Mouse (Mus musculus) macrophage (primary cell): ENCODE measurements around the gene Utp4. TPM values are rescaled to one million over a fixed set of nuclear protein-coding genes. Genes with fewer than 3 reads are reported as not detected.
A peak's percentile ranks its signal among the peaks of the same experiment; 100 is the strongest.

ENCODE experiments used
- H3K27ac ChIP-seq: fragments of 350-480 bp; formaldehyde crosslinking; 2 replicates; pipeline ENCODE4 v1.9.0; 2021
- H3K36me3 ChIP-seq: fragments of 350-480 bp; formaldehyde crosslinking; 2 replicates; pipeline ENCODE4 v1.9.0; 2021; ENCODE audit errors: inconsistent target
- H3K4me3 ChIP-seq: fragments of 350-480 bp; formaldehyde crosslinking; 2 replicates; pipeline ENCODE4 v1.9.0; 2021; ENCODE audit errors: inconsistent target
- H3K79me2 ChIP-seq: fragments of 350-480 bp; formaldehyde crosslinking; 2 replicates; pipeline ENCODE4 v1.9.0; 2021; ENCODE audit errors: inconsistent target
- WGBS: methylation state at CpG from one replicate; pipeline ENCODE4 v1.1.7; 2026; ENCODE audit warnings: inconsistent platforms; ENCODE audit not compliant: missing documents; 5-methylcytosine and 5-hydroxymethylcytosine counted together
- polyA plus RNA-seq: library from polyadenylated mRNA; stranded (reverse); fragments of 250-400 nt; gene quantifications from 3 replicates; pipeline ENCODE4 v1.2.4, GENCODE M21; 2018; ENCODE audit warnings: inconsistent platforms

The Utp4 gene
- polyA plus RNA-seq, 1 experiment from 2014 or later, result 15.8 TPM

DNA sequence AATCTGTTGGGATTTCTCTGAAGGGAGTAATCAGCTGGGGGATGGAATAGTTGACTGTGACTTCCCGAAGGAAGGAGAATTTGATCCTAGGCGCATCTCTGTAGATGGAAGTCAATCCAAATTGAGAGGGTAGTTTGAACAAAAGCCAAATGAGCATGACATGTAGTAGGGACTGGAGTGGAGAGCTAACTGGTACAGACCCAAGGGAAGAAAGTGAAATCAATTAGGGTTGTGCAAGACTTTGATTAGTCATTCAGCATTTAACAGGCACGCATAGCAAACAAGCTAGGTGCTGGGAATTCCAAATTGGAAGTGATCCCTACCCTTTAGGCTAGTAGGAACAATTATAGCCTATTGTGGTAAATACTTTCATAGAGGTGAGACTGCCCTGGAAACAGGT lies 48.4 kb downstream of the Utp4 start:
- no peaks in the 10 kb centered on the region for H3K36me3 ChIP-seq
- H3K27ac ChIP-seq, result no peak overlapping the region
- H3K4me3 ChIP-seq, result no peak overlapping the region
- WGBS, result 93% methylated on average over 3 of the region's 3 CpGs
- H3K79me2 ChIP-seq, result peaks cover 100% of the 10 kb centered on the region

DNA sequence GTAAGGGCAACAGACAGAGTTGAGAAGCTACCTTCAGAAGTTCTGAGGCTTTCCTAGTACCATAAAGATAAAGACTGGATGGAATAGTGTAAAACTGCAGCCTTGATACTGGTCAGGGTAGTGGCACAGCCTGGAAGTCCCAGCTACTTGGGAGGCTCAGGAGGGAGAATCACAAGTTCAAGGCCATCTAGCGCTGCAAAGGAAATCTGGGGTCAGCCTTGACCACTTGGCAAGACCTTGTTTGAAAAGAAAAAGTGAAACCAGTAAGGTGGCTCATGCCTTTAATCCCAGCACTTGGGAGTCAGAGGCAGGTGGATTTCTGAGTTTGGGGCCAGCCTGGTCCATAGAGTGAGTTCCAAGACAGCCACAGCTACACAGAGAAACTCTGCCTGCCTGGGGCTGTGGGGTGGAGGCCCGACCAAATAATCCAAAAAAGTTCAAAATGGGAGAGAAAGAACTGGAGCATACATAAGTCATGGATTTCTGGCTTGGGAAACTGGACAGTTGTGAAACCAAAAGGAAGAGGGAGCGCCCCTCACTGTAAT lies 50.5 kb downstream of the Utp4 start:
- no peak overlapping the region for H3K4me3 ChIP-seq
- H3K79me2 ChIP-seq, result peaks cover 100% of the 10 kb centered on the region
- H3K36me3 ChIP-seq, result no peaks in the 10 kb centered on the region
- WGBS, result 83% methylated on average over 3 of the region's 3 CpGs
- H3K27ac ChIP-seq, result no peak overlapping the region

DNA sequence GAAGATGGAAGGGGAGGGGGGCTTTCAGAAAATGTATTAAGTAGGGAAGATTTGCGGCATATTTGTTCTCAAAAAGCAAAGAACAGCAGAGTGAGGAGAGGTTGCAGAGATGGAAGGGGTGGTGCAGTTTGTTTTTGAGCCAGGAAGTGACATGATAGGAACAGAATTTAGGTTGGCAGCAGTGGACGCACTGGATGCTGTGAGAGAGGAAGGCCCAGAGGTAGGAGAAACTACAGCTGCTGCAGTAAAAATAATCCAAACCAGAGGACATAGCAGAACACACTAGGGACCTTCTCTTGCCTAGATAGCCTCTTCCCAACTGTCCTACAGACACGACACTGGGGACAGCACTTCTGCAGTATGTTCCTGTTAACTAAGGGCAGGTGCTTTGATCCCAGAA lies 51.3 kb downstream of the Utp4 start:
- H3K79me2 ChIP-seq, result peaks cover 100% of the 10 kb centered on the region
- no peak overlapping the region for H3K4me3 ChIP-seq
- no peaks in the 10 kb centered on the region for H3K36me3 ChIP-seq
- WGBS, result 100% methylated on average over 2 of the region's 3 CpGs
- H3K27ac ChIP-seq, result no peak overlapping the region

DNA sequence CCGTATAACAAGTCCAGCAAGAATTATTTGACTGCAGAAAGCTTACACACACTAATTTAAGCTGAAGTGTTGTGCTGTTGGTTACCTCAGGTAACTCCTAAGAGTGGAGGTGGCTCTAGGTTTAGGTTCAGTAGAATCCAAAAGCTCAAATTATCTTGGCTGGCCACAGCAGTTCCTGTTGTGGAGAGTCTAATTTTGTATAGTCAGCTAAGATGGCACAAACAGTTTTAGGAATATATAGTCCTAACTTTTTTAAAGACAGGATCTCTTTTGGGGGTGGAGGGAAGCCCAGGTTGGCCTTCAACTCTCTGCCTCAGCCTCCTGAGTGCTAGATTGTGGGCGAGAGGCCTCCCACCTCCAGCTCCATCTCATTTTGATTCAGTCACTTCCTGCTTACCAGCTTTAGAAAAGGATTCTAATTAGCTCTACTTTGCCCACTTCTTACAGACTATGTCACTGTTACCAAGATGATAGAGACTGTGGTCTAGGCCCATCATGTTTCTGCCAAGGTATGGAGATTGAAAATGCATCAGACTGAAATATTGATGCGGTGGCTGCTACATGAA lies 55.3 kb downstream of the Utp4 start:
- no peak overlapping the region for H3K4me3 ChIP-seq
- no peak overlapping the region for H3K27ac ChIP-seq
- WGBS, result 90% methylated on average over 3 of the region's 3 CpGs
- peaks cover 94% of the 10 kb centered on the region for H3K79me2 ChIP-seq
- H3K36me3 ChIP-seq, result no peaks in the 10 kb centered on the region

DNA sequence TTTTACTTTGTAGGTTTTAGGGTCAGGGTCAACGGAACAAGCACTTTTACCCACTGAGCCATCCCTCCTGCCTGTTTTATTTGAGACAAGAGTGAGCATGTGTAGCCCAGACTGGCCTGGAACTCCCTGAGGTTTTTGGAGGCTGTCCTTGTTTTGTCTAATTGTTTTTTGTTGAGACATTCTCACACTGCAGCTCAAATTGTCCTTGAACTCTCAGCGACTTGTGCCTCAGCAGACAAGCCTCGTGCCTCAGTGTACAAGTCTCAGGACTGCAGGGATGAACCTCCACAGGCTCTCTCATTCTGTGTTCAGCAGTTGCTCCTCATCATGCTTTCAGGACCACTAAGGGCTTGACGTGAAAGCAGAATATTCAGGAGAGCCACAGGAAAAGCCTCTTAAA lies 58.3 kb downstream of the Utp4 start:
- WGBS, result 95% methylated on average over 4 of the region's 4 CpGs
- Histone ChIP-seq H3K36me3 (no peaks in the 10 kb centered on the region), H3K4me3 (no peak overlapping the region), H3K27ac (no peak overlapping the region), H3K79me2 (peaks cover 94% of the 10 kb centered on the region)

DNA sequence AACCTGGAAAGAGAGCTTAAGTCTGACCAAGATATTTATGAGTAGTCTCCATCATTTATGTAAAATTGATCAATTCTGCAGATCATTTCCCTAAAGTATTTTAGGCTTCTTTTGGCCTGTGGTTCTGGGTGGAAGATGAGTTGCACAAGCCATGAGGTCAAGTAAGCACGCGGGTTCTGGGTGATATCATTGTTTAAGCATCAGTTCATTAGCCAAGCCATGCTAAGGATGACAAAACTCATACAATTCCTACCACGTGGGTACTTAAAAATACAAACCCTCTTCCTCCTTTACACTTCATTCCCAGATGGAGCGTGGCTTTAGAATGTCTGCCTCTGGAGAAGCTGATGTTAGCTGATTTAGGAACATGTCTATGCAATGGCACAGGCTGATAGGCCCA lies 60.1 kb downstream of the Utp4 start:
- peaks cover 93% of the 10 kb centered on the region for H3K79me2 ChIP-seq

DNA sequence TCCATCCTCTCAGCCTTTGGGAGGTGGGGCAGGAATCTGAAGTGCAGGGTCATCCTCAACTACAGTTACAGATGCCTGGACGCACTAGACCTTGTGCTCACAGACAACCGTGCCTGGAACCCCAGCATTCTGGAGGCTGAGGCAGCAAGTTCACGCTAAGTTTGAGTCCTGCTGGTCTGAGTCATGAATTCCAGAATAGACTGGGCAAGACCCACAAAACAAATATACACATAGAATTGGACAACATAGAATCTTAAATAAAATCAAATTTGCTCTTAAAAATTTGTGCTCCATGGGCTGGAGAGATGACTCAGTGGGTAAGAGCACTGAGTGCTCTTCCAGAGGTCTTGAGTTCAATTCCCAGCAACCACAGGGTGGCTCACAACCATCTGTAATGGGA lies 63.6 kb downstream of the Utp4 start:
- H3K36me3 ChIP-seq, result no peaks in the 10 kb centered on the region
- H3K27ac ChIP-seq, result 0 out of 2 replicates have a peak overlapping the region, but pooled peaks have one; percentile 4
- H3K4me3 ChIP-seq, result no peak overlapping the region
- H3K79me2 ChIP-seq, result peaks cover 90% of the 10 kb centered on the region
- WGBS, result 88% methylated on average over 3 of the region's 3 CpGs

More for the DNA sequence above, 60.1 kb downstream of the Utp4 start:
- H3K36me3 ChIP-seq, result no peaks in the 10 kb centered on the region
- WGBS, result 15% methylated on average over 4 of the region's 4 CpGs
- no peak overlapping the region for H3K4me3 ChIP-seq
- H3K27ac ChIP-seq, result peak overlapping the region; percentile 55

DNA sequence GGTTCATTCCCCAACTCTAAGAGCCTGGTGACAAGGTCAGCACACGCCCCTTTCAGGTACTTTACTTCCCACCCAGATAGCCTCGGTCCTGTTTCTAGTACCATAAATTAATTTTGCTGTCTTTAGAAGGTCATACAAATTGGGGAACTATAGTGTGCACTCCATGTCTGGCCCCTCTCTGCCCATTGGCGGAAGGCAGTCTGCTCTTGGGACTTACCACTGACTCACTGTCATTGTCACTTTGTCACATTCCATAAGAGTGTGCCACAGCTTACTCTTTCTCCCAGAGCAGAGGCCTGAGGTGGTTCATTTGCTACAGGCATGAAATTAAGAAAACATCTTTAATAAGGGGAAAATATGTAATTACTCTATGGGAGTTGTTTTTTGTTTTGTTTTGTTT lies 64.8 kb downstream of the Utp4 start:
- peaks cover 91% of the 10 kb centered on the region for H3K79me2 ChIP-seq
- 44% methylated on average over 3 of the region's 3 CpGs for WGBS
- no peak overlapping the region for H3K4me3 ChIP-seq
- H3K27ac ChIP-seq, result peak overlapping the region; percentile 54
- H3K36me3 ChIP-seq, result no peaks in the 10 kb centered on the region

DNA sequence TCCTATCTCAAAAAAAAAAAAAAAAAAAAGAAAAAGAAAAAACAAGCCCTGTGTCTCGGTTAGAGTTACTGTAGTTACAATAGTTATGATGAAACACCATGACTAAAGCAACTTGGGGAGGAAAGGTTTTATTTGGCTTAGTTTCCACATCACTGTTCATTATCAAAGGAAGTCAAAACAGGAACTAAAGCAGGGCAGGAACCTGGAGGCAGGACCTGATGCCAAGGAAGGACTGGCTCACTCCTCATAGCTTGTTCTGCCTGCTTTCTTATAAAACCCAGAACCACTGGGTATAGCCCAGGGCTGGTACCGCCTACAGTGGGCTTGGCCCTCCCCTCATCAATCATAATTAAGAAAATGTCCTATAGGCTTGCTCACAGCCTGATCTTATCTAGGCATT lies 66.2 kb downstream of the Utp4 start:
- Histone ChIP-seq H3K27ac (peak overlapping the region; percentile 54), H3K36me3 (no peaks in the 10 kb centered on the region), H3K4me3 (no peak overlapping the region), H3K79me2 (peaks cover 95% of the 10 kb centered on the region)
- WGBS, result 40% methylated on average over 2 of the region's 2 CpGs

DNA sequence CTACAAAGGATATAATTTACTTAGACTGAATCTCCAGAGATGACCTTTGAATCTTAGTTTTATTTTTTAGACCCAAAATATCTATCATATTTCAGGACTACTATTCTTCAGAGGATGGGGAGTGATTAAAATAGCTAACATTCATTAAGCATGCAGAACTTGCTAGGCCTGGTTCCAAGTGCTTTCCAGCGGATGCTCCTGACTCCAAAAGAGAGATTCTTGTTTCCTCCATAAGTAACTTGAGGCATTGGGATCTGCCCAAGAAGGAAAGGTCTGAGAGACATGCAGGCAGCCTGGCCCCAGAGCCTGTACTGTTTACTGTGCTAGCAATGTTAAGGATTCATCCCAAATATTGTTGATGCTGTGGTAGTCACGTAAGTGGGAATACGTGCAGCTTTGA lies 68.9 kb downstream of the Utp4 start:
- no peaks in the 10 kb centered on the region for H3K36me3 ChIP-seq
- 96% methylated on average over 3 of the region's 3 CpGs for WGBS
- H3K4me3 ChIP-seq, result no peak overlapping the region
- no peak overlapping the region for H3K27ac ChIP-seq
- H3K79me2 ChIP-seq, result peaks cover 94% of the 10 kb centered on the region

DNA sequence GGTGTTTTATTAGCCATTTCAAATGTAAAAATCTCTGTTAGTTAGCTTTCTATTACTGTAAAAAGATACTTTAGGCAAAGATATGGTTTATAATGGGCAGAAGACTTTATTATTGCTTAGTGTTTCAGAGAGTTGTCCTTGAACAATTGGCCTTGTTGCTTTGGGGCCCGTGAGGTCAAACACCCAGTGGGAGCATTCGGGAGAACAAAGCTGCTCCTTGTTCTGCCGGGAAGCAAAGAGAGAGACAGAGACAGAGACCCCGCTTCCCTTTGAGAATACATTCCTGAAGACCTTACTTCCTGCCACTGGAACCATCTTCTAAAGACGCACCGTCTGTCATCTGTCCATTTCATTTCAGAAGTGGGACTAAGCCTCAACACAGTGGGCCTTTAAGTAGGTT lies 69.9 kb downstream of the Utp4 start:
- Histone ChIP-seq H3K27ac (no peak overlapping the region), H3K36me3 (no peaks in the 10 kb centered on the region), H3K4me3 (no peak overlapping the region), H3K79me2 (peaks cover 94% of the 10 kb centered on the region)
- 97% methylated on average over 6 of the region's 6 CpGs for WGBS

DNA sequence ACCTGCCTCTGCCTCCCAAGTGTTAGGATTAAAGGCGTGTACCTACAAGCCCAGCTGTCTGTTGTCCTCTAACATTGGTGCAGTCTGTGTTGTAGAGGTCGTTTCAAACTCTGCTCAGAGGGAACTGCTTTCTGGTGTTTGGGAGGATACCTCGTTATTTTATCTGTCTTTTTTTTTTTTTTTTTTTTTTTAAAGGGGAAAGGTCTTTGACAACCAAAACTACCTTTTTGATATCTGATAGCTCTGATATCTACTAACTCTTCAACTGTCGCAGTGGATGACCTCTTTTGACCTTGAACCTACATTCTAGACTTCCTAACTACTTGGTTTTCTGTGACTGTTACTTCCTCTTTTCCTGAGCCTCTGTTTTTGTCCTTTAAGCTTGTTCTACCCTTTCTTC lies 71.1 kb downstream of the Utp4 start:
- Histone ChIP-seq H3K4me3 (no peak overlapping the region), H3K27ac (peak overlapping the region; percentile 24), H3K79me2 (peaks cover 95% of the 10 kb centered on the region), H3K36me3 (no peaks in the 10 kb centered on the region)
- 22% methylated on average over 3 of the region's 4 CpGs for WGBS

DNA sequence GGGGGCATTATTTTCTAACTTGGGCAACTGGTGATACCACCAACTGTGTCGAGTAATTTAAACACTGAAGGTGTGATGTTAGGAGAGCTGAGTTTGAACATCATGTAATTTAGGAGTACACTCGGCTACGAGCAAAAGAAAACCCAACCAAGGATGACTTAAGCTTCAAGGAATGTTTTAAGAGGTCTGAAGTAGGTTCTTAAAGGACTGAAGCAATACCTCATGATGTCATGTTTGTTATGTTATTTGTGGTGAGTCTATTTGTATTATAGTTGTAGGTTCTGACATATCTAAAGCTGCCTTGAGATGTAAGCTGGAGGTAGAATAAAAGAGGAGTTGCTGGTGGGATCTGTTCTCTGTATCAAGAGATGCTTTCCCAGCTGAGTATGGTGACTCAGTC lies 76.5 kb downstream of the Utp4 start:
- no peaks in the 10 kb centered on the region for H3K36me3 ChIP-seq
- H3K27ac ChIP-seq, result no peak overlapping the region
- H3K4me3 ChIP-seq, result no peak overlapping the region
- WGBS, result 97% methylated on average over 3 of the region's 3 CpGs
- peaks cover 86% of the 10 kb centered on the region for H3K79me2 ChIP-seq

DNA sequence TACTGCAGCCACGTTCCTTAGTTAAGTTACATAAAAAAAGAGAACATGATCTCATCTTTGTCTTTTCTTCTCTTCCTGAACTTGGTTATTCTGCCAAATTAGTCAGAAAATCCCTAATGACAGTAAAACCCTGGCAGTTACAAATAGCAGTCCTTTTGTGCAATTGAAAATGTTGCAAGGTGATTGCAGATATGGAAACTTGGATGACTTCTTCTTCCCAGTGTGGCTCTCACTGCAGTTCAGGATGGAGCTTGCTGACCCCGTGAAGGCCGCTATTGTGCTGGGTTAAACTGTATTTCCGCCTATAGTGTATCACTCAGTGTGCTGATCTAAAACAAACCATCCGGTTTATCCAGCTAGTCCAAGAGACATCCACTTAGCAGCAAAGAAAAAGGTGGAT lies 78.5 kb downstream of the Utp4 start:
- Histone ChIP-seq H3K36me3 (no peaks in the 10 kb centered on the region), H3K79me2 (peaks cover 86% of the 10 kb centered on the region), H3K27ac (peak overlapping the region; percentile 74), H3K4me3 (no peak overlapping the region)
- WGBS, result 65% methylated on average over 5 of the region's 5 CpGs
